Mouse (Mus musculus) G1E-ER4 (cell line): ENCODE measurements around the gene Mapk8ip1. TPM values are rescaled to one million over a fixed set of nuclear protein-coding genes. Genes with fewer than 3 reads are reported as not detected.

Experiments
- GATA1 ChIP-seq: IDR thresholded peaks from one replicate; pipeline ENCODE4 v1.8.0; 2012; ENCODE audit warnings: low read length, inconsistent platforms
- polyA plus RNA-seq: library from polyadenylated mRNA; stranded (reverse); fragments of >175 nt; gene quantifications from 2 replicates; pipeline ENCODE4 v1.2.3, GENCODE M21; 2012

Gene Mapk8ip1
- polyA plus RNA-seq, 1 experiment = 0.11 TPM

DNA sequence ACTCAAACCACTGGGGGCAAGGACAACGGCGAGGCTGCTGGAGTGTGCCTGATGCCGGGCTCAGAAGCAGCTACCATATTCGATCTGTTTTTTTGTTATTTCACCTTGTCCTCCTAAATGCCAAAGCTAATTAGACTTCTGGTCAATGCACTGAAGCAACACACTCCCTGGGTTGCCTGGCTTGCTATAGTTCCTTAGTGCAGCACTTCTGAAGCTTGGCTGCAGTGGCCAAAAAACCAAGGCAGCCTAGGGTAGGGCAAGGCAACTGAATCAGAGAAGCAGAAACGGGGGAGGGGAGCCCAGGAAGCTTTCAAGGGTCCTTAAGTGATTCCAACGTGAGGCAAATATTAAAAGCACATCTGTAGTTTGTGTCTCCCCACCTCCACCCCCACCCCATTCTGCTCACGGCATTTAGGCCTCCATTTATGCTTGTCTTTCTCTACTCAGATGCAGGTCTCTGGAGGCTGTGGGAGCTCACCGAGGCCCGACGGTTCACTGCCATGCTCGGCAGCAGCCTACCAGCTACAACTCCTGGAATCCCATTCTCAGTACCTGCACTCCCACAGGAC, 30.6 kb upstream of the Mapk8ip1 start:
- TF ChIP-seq GATA1 = no peak

DNA sequence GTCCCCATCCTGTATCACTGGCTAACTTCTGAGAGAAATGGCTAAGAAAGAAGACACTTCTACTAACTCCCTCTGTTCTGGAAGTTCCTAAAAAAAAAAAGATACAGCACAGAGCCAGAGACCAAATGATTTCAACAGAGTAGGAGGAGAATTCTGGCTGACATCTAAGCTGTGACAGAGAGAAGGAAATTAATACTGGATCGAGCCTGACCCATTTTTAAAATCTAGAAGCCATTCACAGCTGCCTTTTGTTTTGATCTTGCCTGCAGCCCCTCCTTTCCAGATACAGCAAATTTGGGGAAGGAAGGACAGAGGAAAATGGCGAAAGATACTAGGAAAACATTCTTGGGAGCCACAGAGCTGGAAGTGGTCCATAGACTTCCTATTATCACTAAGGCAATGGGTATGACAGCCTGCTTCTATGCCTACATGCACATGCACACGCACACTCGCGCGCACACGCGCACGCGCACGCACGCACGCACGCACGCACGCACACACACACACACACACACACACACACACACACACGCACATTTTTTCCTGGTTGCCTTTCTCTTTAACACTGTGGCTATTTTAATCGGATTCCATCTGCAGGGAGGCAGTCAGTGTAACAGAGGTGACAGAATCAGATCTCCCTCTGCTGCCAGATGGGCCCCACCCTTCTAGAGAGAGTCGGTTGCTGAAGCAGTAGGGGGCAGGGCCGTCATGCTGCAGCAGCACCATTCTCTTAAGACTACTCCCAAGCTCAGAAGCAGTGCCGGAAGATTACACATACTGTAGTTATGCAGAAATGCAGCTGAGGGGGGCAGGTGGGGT, 29.9 kb upstream of the Mapk8ip1 start:
- TF ChIP-seq GATA1 = no peak

DNA sequence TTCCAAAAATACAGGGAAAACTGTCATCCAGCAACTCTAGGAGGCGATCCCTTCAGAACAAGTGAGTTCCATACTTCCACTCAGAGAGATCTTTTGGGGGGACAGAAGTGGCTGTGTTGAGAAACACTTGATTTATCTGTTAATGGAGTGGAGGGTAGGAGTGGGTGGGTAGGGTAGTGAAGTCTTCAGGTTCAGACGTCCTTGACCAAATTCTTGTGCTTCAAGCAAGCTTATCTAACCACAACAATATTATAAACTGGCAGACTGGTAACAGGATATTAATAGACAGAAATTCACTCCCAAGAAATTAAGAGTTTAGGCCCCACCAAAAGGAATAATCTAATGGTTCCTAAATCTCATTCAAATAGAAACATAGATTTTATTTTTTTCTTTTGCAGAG, 29.0 kb upstream of the Mapk8ip1 start:
- TF ChIP-seq GATA1 = no peak

DNA sequence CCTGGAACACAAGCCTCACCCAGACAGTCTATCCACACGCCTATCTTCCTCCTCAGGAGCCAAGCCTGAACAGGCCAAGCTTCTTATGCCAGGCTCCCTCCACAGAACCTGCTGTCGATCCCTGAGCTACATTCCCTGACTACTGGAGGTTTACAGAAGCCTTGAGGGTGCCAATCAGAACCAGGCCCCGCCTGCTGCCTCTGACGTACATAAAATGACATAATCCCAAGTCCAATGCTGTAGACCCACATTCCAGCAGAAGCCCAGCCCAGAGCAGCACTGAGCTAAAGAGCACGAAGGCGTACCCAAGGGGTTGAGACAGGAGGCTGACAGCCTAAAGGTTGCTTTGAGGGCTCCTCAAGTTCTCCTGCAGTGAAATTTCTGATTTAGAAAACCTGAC, 26.8 kb upstream of the Mapk8ip1 start:
- TF ChIP-seq GATA1 = no peak

DNA sequence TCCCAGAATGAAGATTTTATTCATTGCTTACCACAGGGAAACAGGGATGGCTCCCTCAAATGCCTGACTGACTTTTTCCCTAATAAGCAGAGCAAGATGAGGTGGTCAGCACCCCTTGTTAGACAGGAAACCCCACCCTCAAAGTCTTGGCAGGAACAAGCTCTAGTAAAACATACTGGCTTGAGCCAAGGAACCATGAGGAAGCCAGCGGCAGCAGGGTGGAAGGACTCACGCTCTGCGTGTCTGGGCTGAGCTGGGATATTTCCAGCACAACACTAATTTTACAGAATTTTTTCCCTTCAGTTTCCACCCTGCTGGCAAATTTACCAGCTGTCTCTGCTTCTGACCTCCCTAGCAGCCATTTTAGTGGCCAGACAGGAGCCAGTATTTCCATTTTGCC, 25.4 kb upstream of the Mapk8ip1 start:
- no peak for TF ChIP-seq GATA1

DNA sequence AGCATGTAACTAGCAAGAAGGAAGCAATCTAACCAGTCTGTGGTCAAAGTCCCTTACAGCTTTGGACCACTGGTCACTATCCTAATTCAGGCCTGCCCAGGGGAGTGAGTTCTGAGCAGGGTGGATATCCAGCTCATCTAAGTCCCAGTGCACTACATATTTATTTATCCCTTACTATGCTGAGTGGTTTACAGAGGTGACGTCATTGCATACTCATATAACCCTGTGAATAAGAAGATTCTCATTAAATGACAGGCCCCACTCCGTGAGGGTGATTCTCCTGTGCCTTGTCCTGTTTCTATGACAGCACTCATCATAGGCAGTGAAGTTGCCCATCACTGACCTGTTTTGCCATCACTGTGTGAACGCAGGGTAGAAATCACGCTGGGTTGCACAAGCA, 24.3 kb upstream of the Mapk8ip1 start:
- TF ChIP-seq GATA1 = no peak

DNA sequence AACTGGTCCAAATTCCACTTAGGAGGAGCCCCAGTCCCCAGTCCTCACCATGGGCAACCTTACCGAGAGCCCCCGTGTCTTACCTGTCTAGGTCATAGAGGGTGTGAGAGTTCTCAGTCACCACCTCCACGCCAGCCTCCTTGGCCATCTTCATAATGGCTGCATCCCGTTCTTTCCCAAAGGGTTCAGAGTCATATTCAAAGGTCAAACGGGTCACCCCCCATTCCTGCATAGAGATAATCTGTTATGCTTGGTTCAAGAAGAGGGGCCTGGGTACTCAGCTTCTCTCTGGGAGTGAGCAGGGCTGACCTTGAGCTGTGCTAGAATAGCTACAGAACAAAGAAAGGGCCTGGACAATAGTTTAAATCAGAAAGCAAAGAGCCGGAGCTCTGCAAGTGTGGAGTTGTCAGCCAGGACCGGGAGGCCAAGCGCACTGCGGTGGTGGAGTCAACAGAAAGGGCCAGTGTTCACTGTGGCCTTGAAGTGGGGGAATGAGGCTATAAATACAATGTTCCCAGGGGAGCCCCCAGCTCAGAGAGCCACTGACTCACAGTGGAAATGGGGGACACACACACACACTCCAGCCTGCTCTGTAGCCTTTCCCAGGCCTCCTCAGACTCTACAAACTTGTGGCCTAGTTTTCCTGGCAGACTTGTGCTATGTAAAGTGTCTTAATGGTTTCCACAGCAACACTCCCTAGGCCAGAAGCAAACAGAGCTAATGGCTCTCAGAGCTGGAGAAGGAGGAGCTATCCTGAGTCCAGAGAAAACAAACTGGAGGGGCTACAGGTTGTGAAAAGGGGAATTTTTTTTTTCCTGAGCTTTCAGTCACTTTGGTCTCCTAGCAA, 23.6 kb upstream of the Mapk8ip1 start:
- no peak for TF ChIP-seq GATA1

DNA sequence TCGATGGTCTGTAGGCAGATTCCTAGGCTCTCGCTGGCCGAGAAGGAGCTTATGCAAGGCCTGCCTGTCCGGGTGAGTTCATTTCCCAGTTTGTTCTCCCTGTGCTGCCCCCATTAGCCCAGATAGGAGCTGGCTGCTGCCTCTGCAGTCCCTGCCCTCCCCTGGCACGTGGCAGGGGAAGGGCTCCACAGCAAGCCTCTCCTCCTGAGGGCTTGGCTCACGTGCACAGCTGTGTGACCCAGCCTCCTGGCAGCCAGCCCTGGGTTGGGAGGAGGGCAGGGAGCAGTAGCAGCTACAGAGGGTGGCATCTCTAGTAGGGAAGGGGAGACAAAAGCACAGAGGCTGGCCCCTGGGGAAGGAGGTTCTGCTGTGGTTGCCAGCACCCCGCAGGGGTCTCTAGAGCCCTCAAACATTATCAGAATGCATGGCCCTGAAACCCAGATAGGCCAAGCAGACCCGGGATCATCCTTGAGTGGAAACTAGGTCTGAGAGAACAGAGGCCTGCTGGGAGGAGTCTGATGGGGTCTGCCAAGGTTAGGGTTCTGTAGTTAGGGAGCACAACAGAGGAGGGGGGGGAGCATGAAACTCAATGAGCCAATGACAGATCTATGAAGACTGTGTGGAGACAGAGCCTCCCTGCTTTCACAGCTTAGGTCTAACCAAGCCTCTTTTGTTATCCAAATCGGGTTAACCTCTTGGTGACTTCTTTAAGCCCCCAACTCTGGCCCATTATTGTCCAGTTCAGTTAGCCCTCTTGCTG, 22.8 kb upstream of the Mapk8ip1 start:
- TF ChIP-seq GATA1 = no peak

DNA sequence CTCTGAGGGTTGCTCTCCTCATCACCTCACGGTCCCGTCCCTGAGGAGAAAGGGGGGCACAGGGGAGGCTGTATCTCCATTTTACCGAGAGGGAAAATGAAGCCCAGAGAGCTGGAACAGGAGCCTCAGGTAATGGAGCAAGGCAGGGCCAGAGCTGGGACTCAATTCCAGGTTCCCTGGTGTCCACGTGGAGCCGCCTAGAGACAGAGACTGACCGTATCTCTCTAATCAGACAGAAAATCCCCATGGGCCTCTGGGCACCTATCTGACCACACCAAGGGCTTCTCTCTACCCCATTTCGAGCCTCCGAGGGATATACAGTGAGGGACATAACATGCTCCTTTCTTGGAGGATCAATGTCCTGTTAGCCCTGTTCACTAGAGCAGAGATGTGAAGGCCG, 22.1 kb upstream of the Mapk8ip1 start:
- TF ChIP-seq GATA1 = no peak

DNA sequence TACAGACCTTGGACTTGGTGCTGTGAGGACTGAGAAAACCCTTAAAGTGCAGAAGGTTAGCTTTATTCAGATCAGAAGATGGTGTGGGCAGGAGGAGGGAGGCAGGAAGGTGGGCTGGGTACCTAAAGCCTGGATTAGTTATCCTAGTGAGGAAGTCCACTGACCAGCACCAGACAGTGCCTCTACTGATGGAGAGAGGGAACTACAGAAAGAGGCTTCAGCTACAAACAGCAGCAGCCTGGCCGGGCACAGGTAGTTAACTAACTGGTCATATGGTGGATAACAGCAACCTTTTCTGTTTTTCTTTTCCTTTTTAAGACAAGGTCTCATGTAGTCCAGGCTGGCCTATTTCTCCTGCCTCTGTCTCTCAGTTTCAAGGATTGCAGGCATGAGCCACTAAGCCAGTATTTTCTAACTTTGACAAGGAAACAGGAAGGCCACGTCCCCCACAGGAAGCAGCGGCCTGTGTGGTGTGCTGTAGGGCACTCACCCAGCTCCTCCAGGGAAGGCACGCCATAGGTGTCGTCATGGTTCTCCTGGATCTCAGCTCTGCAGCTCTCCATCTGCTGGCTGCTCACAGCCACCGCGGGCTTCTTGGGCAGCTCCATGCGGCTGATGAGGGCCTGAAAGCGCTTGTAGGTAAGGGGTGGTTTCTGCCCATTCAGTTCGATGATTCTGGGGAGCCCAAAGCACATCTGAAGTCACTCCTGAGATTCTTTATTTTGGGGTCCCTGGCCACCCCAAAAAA, 21.5 kb upstream of the Mapk8ip1 start:
- TF ChIP-seq GATA1 = no peak

DNA sequence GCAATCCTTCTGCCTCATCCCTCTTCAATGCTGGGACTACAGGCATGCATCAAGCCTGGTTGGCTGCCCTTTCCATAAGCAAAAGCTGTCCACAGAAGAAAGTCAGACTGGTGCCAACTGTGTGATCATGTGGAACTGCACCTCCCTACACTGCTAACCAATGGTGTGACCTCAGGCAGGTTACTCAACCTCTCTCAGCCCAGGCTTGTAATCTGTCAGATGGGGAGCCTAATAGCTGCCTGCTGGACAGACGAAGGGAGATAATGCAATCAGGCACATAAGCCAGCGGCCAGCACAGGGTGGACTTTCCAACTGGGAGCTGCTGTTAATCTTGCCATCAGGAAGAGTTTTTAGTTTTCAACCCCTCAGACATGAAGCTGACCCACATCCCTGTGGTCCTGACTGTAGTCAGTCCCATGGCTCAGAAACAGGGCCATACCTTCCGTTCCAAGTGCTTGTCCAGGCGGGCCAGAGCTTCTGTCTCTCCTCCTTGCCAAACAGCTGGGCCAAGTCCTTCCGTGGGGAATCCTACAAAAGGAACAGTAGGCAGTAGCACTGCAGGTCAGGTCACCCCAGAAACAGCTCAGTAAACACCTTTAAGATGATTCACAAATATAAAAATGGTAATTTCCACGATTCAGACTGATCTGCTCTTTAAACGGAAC, 20.8 kb upstream of the Mapk8ip1 start:
- no peak for TF ChIP-seq GATA1

DNA sequence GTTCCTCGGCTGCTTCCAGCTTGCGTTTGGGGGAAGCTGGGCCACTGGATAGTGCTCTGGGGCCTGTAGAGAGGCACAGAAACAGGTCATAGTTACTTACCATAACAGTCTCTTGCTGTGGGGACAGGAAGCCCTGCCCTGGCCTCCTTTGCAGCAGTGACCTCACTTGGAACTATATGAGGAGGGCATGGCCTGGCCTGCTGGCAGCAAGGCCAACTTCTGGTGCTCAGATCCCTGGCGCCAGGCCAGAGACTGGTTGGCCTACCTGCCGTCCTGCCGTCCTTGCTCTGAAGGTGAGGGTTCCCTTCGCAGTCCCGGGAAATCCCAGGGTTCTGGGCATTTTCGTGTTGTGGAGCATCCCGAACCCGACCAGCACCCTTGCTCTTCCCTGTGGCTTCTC, 10.6 kb upstream of the Mapk8ip1 start:
- TF ChIP-seq GATA1 = no peak

DNA sequence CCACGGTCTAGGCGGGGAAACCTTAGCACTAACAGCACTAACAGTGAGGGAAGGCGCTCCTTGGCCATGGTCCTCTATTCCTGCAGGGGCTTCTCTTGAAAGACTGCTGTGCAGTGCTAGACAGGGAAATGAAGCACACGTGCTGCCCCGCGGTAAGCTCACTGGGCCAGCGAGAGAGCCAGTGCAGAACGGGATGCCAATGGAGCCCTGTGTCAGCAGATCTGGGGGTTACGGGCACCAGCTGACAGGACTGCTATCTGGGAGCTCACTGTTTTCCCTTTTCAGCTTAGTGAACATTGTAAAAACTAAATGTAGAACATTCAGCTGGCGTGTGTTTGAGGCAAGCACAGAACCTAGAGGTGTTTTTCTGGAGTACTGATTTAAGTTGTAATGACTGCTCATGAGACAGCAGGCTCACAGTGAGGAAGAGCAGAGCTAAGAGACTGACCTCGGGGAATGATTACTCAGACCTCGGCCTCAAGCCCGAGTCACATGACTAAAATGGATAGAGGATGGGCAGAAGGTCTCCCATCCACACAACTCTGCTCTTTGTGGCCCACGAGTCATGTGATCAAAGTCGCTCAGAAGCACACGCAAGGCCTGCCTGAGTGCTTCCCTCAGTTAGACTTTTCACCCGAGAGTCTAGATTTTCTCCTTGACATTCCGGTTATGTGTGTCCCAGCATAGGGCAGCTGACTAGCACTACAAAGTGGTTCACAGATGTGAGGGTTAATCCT, 7.4 kb upstream of the Mapk8ip1 start:
- no peak for TF ChIP-seq GATA1

DNA sequence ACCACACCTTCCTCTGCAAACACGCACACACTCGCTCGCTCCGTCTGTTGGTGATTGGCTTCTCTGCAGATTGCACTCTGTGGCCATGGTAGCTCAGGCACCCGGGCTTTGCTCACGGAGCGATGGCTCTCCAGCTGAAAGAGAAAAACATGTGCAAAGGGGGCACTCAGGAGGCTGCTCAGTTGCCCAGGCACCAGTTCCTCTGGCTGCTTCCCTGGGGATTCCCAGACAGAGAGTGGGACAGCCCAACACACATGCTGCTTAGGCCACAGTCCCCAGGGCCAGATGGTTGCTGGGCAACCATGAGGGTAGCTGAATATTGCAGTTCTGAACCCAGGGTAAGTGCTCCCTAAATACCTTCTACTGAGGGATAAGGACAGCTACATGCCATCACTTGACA, 4.6 kb upstream of the Mapk8ip1 start:
- no peak for TF ChIP-seq GATA1
